Mouse (Mus musculus): ENCODE measurements at regions not wholly inside any gene's neighbourhood (a gene's known extent, or its start where the extent isn't known, plus 50 kb on each side); places are given as distances from the start of the nearest gene placed in this dataset.

GRCm38 (mm10) chr16:65405824-65406556, 114.3 kb upstream of the Pou1f1 start:
- TF ChIP-seq POLR2A (IDR thresholded peaks at IDR 0.05; ENCODE audit: extremely low read depth, insufficient read depth, low read length) (no peak), CTCF (IDR thresholded peaks at IDR 0.05; ENCODE audit: low read depth, low read length) (no peak)
